ENCODE assay signal across 11 mouse cellular contexts in the genomic region with DNA sequence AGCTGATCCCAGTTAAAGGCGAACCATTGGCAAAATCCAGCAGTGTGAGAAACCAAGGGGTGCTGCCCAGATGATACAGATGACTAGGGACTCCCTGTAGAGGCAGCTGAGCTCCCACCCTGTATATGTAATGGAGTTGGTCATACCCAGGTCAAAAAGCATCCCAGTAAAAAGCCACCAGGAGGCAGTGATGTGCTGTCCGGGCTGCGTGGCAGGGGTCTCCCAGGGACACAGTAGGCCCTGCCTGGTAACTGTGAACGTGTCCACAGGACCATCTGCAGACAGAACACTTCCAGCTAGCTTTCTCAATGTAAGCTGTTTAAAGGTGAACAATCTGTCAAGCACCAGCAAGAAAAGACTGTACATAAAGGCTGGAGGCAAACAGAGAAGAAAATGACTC.
DNase-seq lines count a peak whose midpoint lies in the region; ATAC-seq and TF ChIP-seq lines count a peak whose summit lies in the region.
"Had no signal": no experiment of that assay in that cellular context is flagged by ENCODE, and none has a peak within 500 bp of the region (broad histone marks: within the 10 kb centered on the region; RNA-seq: fewer than 3 reads in every experiment).

No protein-coding gene starts in this region.

- no peaks in the 10 kb centered on the region for H3K4me1 ChIP-seq in heart, postnatal 0 days (ENCODE audit: control insufficient read depth, insufficient read depth)
- H3K4me1 ChIP-seq in neural tube, embryonic 11.5 days (ENCODE audit: control insufficient read depth, insufficient read depth, low read length): no peaks in the 10 kb centered on the region
- peaks cover 4% of the 10 kb centered on the region for H3K4me1 ChIP-seq in embryonic facial prominence, embryonic 11.5 days (ENCODE audit: control insufficient read depth, insufficient read depth, low read length)

- no peak overlapping the region for H3K4me3 ChIP-seq in heart, postnatal 0 days (ENCODE audit: low read depth, low read length)
- no peak overlapping the region for H3K4me3 ChIP-seq in neural tube, embryonic 11.5 days (ENCODE audit: low read depth, low read length)
- no peak overlapping the region for H3K4me3 ChIP-seq in embryonic facial prominence, embryonic 11.5 days (ENCODE audit: low read depth, low read length)
- H3K4me3 ChIP-seq: embryonic facial prominence, embryonic 13.5 days had no signal

- H3K4me2 ChIP-seq in heart, postnatal 0 days (ENCODE audit: low read depth, low read length): no peak overlapping the region
- H3K4me2 ChIP-seq in neural tube, embryonic 11.5 days (ENCODE audit: low read depth): no peak overlapping the region
- H3K4me2 ChIP-seq in embryonic facial prominence, embryonic 11.5 days (ENCODE audit: low read depth, low read length): no peak overlapping the region
- H3K4me2 ChIP-seq: embryonic facial prominence, embryonic 13.5 days had no signal

- no peaks in the 10 kb centered on the region for H3K27me3 ChIP-seq in heart, postnatal 0 days (ENCODE audit: control insufficient read depth, insufficient read depth, low read length)
- no peaks in the 10 kb centered on the region for H3K27me3 ChIP-seq in neural tube, embryonic 11.5 days (ENCODE audit: control insufficient read depth, insufficient read depth, low read length)
- no peaks in the 10 kb centered on the region for H3K27me3 ChIP-seq in embryonic facial prominence, embryonic 11.5 days (ENCODE audit: control insufficient read depth, insufficient read depth, low read length)
- H3K27me3 ChIP-seq: embryonic facial prominence, embryonic 13.5 days had no signal

- no peak for TF ChIP-seq EP300 in heart, postnatal 0 days (IDR thresholded peaks at IDR 0.05; ENCODE audit: low read depth)

- H3K9me3 ChIP-seq in heart, postnatal 0 days (replicated peaks; ENCODE audit: control insufficient read depth, low read length): no peaks in the 10 kb centered on the region
- H3K9me3 ChIP-seq in neural tube, embryonic 11.5 days (ENCODE audit: control insufficient read depth, low read length): no peaks in the 10 kb centered on the region
- no peaks in the 10 kb centered on the region for H3K9me3 ChIP-seq in embryonic facial prominence, embryonic 11.5 days (replicated peaks; ENCODE audit: control insufficient read depth, low read length)
- H3K9me3 ChIP-seq: embryonic facial prominence, embryonic 13.5 days had no signal

- WGBS in heart, postnatal 0 days: 68% methylated on average over 4 of the region's 4 CpGs
- 51% methylated on average over 4 of the region's 4 CpGs for WGBS in neural tube, embryonic 11.5 days
- WGBS in embryonic facial prominence, embryonic 11.5 days: 42% methylated on average over 4 of the region's 4 CpGs

- no peak overlapping the region for H3K27ac ChIP-seq in heart, postnatal 0 days (ENCODE audit: low read depth)
- H3K27ac ChIP-seq in neural tube, embryonic 11.5 days (ENCODE audit: low read depth, low read length): no peak overlapping the region
- no peak overlapping the region for H3K27ac ChIP-seq in embryonic facial prominence, embryonic 11.5 days (replicated peaks; ENCODE audit: low read depth, low read length)
- H3K27ac ChIP-seq: embryonic facial prominence, embryonic 13.5 days had no signal

- H3K36me3 ChIP-seq in heart, postnatal 0 days (replicated peaks; ENCODE audit: control insufficient read depth, insufficient read depth, low read length): no peaks in the 10 kb centered on the region
- no peaks in the 10 kb centered on the region for H3K36me3 ChIP-seq in neural tube, embryonic 11.5 days (ENCODE audit: control insufficient read depth, insufficient read depth, low read length)
- H3K36me3 ChIP-seq in embryonic facial prominence, embryonic 11.5 days (replicated peaks; ENCODE audit: control insufficient read depth, insufficient read depth, low read depth, low read length): no peaks in the 10 kb centered on the region

- peak; percentile 44 for TF ChIP-seq CTCF in heart, postnatal 0 days (IDR thresholded peaks at IDR 0.05; ENCODE audit: low read depth)

- no peak for DNase-seq in heart, postnatal 0 days (ENCODE audit: low spot score)
- DNase-seq in heart, postnatal 25 days (ENCODE audit: low spot score): no peak
- DNase-seq in neural tube, embryonic 11.5 days (ENCODE audit: low spot score): peak; percentile 65
- no peak for DNase-seq in neural tube, embryonic 10.5 days (ENCODE audit: extremely low spot score, low spot score)
- DNase-seq in embryonic facial prominence, embryonic 11.5 days (ENCODE audit: low spot score): peak; percentile 58
- peak; percentile 68 for DNase-seq in retina, embryonic 14.5 days (ENCODE audit: low spot score)
- DNase-seq in kidney, adult 9 months: no peak
- DNase-seq in frontal cortex, postnatal 36 days (ENCODE audit: low spot score in 2 of 2): no peak
- DNase-seq: kidney, adult 8-10 months; lung, adult 18-20 months had no signal

- ATAC-seq in heart, postnatal 0 days (ENCODE audit: insufficient read depth, low read depth): no peak
- ATAC-seq in neural tube, embryonic 11.5 days (ENCODE audit: insufficient read depth, low FRiP score, low TSS enrichment): no peak
- ATAC-seq in embryonic facial prominence, embryonic 11.5 days (replicated peaks; ENCODE audit: insufficient number of reproducible peaks, low FRiP score, low TSS enrichment, low read depth): no peak

- no peak overlapping the region for H3K9ac ChIP-seq in heart, postnatal 0 days (replicated peaks; ENCODE audit: low read depth, low read length)
- no peak overlapping the region for H3K9ac ChIP-seq in neural tube, embryonic 11.5 days (ENCODE audit: low read length)
- H3K9ac ChIP-seq in embryonic facial prominence, embryonic 11.5 days (replicated peaks; ENCODE audit: low read length): no peak overlapping the region
- H3K9ac ChIP-seq: embryonic facial prominence, embryonic 13.5 days had no signal

- intact Hi-C loops in heart, postnatal 25 days (cut with DNase I): no loop called here

Comparison
In these comparisons a context has a peak if more than half of its experiments do, and no peak if none do; other contexts are left out.
1. DNase-seq: peak in neural tube, embryonic 11.5 days (single experiment), embryonic facial prominence, embryonic 11.5 days (single experiment) and retina, embryonic 14.5 days (single experiment); none in heart, postnatal 0 days (single experiment), heart, postnatal 25 days (single experiment), neural tube, embryonic 10.5 days (single experiment), kidney, adult 9 months (single experiment) and frontal cortex, postnatal 36 days (0 of 2).